Mouse (Mus musculus): ENCODE results near the gene Got1. TPM values are rescaled to one million over a fixed set of nuclear protein-coding genes. Genes with fewer than 3 reads are reported as not detected.

Got1 gene
- total RNA-seq (2023): 10 to 100 TPM; 29.8 to 43.0 TPM

GRCm38 (mm10) chr19:43524187-43525103 lies at the start of gene Got1:
Gene Got1, minus strand, starts transcription at chr19:43524605.

Other genes starting within 250 kb of the Got1 start
- gene Hpse2, start 136.2 kb downstream of the Got1 start, total RNA-seq (2023): not detected
- gene Cnnm1, start 84.2 kb downstream of the Got1 start, total RNA-seq (2023): under 1 TPM in 1 of 2 experiments, not detected in 1; 0.30 TPM
- not detected for gene Nkx2-3, start 87.7 kb upstream of the Got1 start, total RNA-seq (2023)
- 10 to 100 TPM; 77.9 to 86.0 TPM for gene Slc25a28, start 150.3 kb upstream of the Got1 start, total RNA-seq (2023)
- gene Entpd7, start 165.1 kb upstream of the Got1 start, total RNA-seq (2023): 10 to 100 TPM; 36.3 to 39.2 TPM
- gene Cutc, start 228.4 kb upstream of the Got1 start, total RNA-seq (2023): 10 to 100 TPM; 13.5 to 19.3 TPM
- 10 to 100 TPM; 11.7 to 15.6 TPM for gene Cox15, start 228.4 kb upstream of the Got1 start, total RNA-seq (2023)

All from monocyte, adult 59 days (primary cell).